9 mouse cellular contexts compared by ENCODE assay signal in genomic region chr5:136965686-136966085, GRCm38 (mm10). TPM values are rescaled to one million over a fixed set of nuclear protein-coding genes. Genes with fewer than 3 reads are reported as not detected.
DNase-seq lines count a peak whose midpoint lies in the region; ATAC-seq and TF ChIP-seq lines count a peak whose summit lies in the region.
"Had no signal": no experiment of that assay in that cellular context is flagged by ENCODE, and none has a peak within 500 bp of the region (broad histone marks: within the 10 kb centered on the region; RNA-seq: fewer than 3 reads in every experiment).

No protein-coding gene starts in this region.

- H3K27me3 ChIP-seq in heart, embryonic 11.5 days (ENCODE audit: control insufficient read depth, insufficient read depth, low read length) = no peaks in the 10 kb centered on the region
- no peaks in the 10 kb centered on the region for H3K27me3 ChIP-seq in G1E (ENCODE audit: insufficient read depth, low read length)
- H3K27me3 ChIP-seq in intestine, postnatal 0 days (replicated peaks; ENCODE audit: control insufficient read depth, insufficient read depth, low read length) = no peaks in the 10 kb centered on the region
- no peaks in the 10 kb centered on the region for H3K27me3 ChIP-seq in liver, embryonic 11.5 days (replicated peaks; ENCODE audit: control insufficient read depth, insufficient read depth, low read length)

- H3K4me3 ChIP-seq in heart, embryonic 11.5 days (ENCODE audit: low read depth, low read length) = no peak overlapping the region
- H3K4me3 ChIP-seq in G1E (ENCODE audit: low read depth, low read length) = peak overlapping the region; percentile 63; the same call in 1 of the 2 replicates
- H3K4me3 ChIP-seq in intestine, postnatal 0 days (ENCODE audit: low read depth, low read length) = no peak overlapping the region
- no peak overlapping the region for H3K4me3 ChIP-seq in liver, embryonic 11.5 days (ENCODE audit: low read depth, low read length)

- H3K27ac ChIP-seq in heart, embryonic 11.5 days (ENCODE audit: low read depth, low read length) = peak overlapping the region; percentile 76
- peak overlapping the region; percentile 86 for H3K27ac ChIP-seq in intestine, postnatal 0 days (ENCODE audit: low read depth, low read length)
- peak overlapping the region; percentile 76 for H3K27ac ChIP-seq in liver, embryonic 11.5 days (ENCODE audit: low read depth, low read length)
- H3K27ac ChIP-seq: macrophage had no signal

- intact Hi-C loops in heart, postnatal 36 days (cut with DNase I) = no loop called here

- H3K36me3 ChIP-seq in heart, embryonic 11.5 days (ENCODE audit: control insufficient read depth, insufficient read depth, low read length) = peaks cover 11% of the 10 kb centered on the region
- H3K36me3 ChIP-seq in G1E (replicated peaks) = peaks cover 79% of the 10 kb centered on the region
- peaks cover 34% of the 10 kb centered on the region for H3K36me3 ChIP-seq in intestine, postnatal 0 days (ENCODE audit: control insufficient read depth, insufficient read depth)
- peaks cover 24% of the 10 kb centered on the region for H3K36me3 ChIP-seq in liver, embryonic 11.5 days (ENCODE audit: control insufficient read depth, insufficient read depth, low read length)

- DNase-seq in heart, postnatal 36 days = no peak
- DNase-seq in G1E (ENCODE audit: low spot score) = peak; percentile 20
- DNase-seq in liver, embryonic 11.5 days (ENCODE audit: low spot score) = no peak
- no peak for DNase-seq in adrenal gland, postnatal 4 days (ENCODE audit: low spot score in 2 of 2)
- DNase-seq in embryo, embryonic 11 days = no peak
- DNase-seq in adrenal gland, postnatal 14 days = no peak

- no peaks in the 10 kb centered on the region for H3K9me3 ChIP-seq in heart, embryonic 11.5 days (replicated peaks; ENCODE audit: control insufficient read depth, low read length)
- no peaks in the 10 kb centered on the region for H3K9me3 ChIP-seq in G1E (replicated peaks)
- H3K9me3 ChIP-seq in intestine, postnatal 0 days (ENCODE audit: control insufficient read depth) = no peaks in the 10 kb centered on the region
- no peaks in the 10 kb centered on the region for H3K9me3 ChIP-seq in liver, embryonic 11.5 days (ENCODE audit: control insufficient read depth, low read length)

- no peak for TF ChIP-seq CTCF in G1E (IDR thresholded peaks at IDR 0.05; ENCODE audit: low read depth, low read length)
- no peak for TF ChIP-seq CTCF in intestine, postnatal 0 days (IDR thresholded peaks at IDR 0.05; ENCODE audit: low read depth)

- H3K9ac ChIP-seq in heart, embryonic 11.5 days (ENCODE audit: low read depth, low read length) = no peak overlapping the region
- no peak overlapping the region; the same call in 1 of the 2 replicates for H3K9ac ChIP-seq in intestine, postnatal 0 days (ENCODE audit: low read depth, low read length)
- H3K9ac ChIP-seq in liver, embryonic 11.5 days (ENCODE audit: low read depth, low read length) = peak overlapping the region; percentile 10; the same call in 1 of the 2 replicates

- H3K4me2 ChIP-seq in heart, embryonic 11.5 days = no peak overlapping the region
- H3K4me2 ChIP-seq in intestine, postnatal 0 days (replicated peaks; ENCODE audit: low read depth) = peak overlapping the region; percentile 58
- peak overlapping the region; percentile 43 for H3K4me2 ChIP-seq in liver, embryonic 11.5 days

- H3K4me1 ChIP-seq in heart, embryonic 11.5 days (ENCODE audit: control insufficient read depth, insufficient read depth, low read length) = peaks cover 21% of the 10 kb centered on the region
- peaks cover 84% of the 10 kb centered on the region for H3K4me1 ChIP-seq in G1E (ENCODE audit: insufficient read depth, low read depth, low read length)
- H3K4me1 ChIP-seq in intestine, postnatal 0 days (replicated peaks; ENCODE audit: control insufficient read depth, insufficient read depth, low read length) = peaks cover 20% of the 10 kb centered on the region; the same call in 1 of the 2 replicates
- H3K4me1 ChIP-seq in liver, embryonic 11.5 days (replicated peaks; ENCODE audit: control insufficient read depth, insufficient read depth, low read length) = peaks cover 37% of the 10 kb centered on the region

- ATAC-seq in heart, embryonic 11.5 days (replicated peaks; ENCODE audit: insufficient number of reproducible peaks, low FRiP score, low TSS enrichment) = no peak
- no peak for ATAC-seq in G1E (ENCODE audit: extremely low read depth, insufficient number of reproducible peaks, low FRiP score, poor library complexity, severe bottlenecking)
- peak; percentile 14 for ATAC-seq in intestine, postnatal 0 days
- peak; percentile 19; the same call in 1 of the 2 replicates for ATAC-seq in liver, embryonic 11.5 days (replicated peaks; ENCODE audit: low FRiP score)

- WGBS in heart, embryonic 11.5 days (ENCODE audit: insufficient replicate concordance) = 82% methylated on average over 8 of the region's 8 CpGs
- 59% methylated on average over 7 of the region's 8 CpGs for WGBS in intestine, postnatal 0 days
- 85% methylated on average over 8 of the region's 8 CpGs for WGBS in liver, embryonic 11.5 days

RNA-seq across cellular contexts. Expression of gene Cldn15, which starts 0.7 kb away (rescaled TPM):
- 1.3 and 1.9 TPM in 2 replicates for polyA plus RNA-seq in heart, embryonic 11.5 days (2014; fragmentation: Nextera tagmentation; extraction: Ambion mirVana)
- 10 to 100 TPM in 1 of 2 experiments, 1 to 10 TPM in 1; 9.8 to 11.3 TPM for total RNA-seq in heart, postnatal 36 days (2021)
- total RNA-seq in G1E (2014; fragmentation: Nextera tagmentation) (1.6 TPM in 1 of 2 replicates, not detected in the other), G1E (2017) (0.05 TPM in 1 of 2 replicates, not detected in the other)
- polyA plus RNA-seq in G1E (2012) = 0.08 and 0.13 TPM in 2 replicates
- polyA plus RNA-seq in intestine, postnatal 0 days (2015; fragmentation: Nextera tagmentation; extraction: Ambion mirVana) = 29.5 and 31.2 TPM in 2 replicates
- 2.5 and 2.8 TPM in 2 replicates for polyA plus RNA-seq in liver, embryonic 11.5 days (2014; fragmentation: Nextera tagmentation; extraction: Ambion mirVana)
- total RNA-seq in adrenal gland, postnatal 4 days (2021) = 10 to 100 TPM; 11.1 to 13.4 TPM
- total RNA-seq in adrenal gland, postnatal 14 days (2021) = 13.5 and 14.7 TPM in 2 replicates
- polyA plus RNA-seq: macrophage had no signal

RNA-seq across cellular contexts. Expression of gene Fis1, which starts 12.6 kb away (rescaled TPM):
- 279 and 286 TPM in 2 replicates for polyA plus RNA-seq in heart, embryonic 11.5 days (2014; fragmentation: Nextera tagmentation; extraction: Ambion mirVana)
- total RNA-seq in heart, postnatal 36 days (2021) = 100 to 1,000 TPM; 178 to 185 TPM
- total RNA-seq in G1E (2014; fragmentation: Nextera tagmentation) (143 and 157 TPM in 2 replicates), G1E (2017) (152 and 170 TPM in 2 replicates)
- 439 and 593 TPM in 2 replicates for polyA plus RNA-seq in G1E (2012)
- polyA plus RNA-seq in intestine, postnatal 0 days (2015; fragmentation: Nextera tagmentation; extraction: Ambion mirVana) = 318 and 324 TPM in 2 replicates
- 241 and 251 TPM in 2 replicates for polyA plus RNA-seq in liver, embryonic 11.5 days (2014; fragmentation: Nextera tagmentation; extraction: Ambion mirVana)
- 100 to 1,000 TPM; 211 to 213 TPM for total RNA-seq in adrenal gland, postnatal 4 days (2021)
- 136 TPM in 2 replicates for total RNA-seq in adrenal gland, postnatal 14 days (2021)

RNA-seq across cellular contexts. Expression of gene Plod3, which starts 21.1 kb away (rescaled TPM):
- polyA plus RNA-seq in heart, embryonic 11.5 days (2014; fragmentation: Nextera tagmentation; extraction: Ambion mirVana) = 33.0 and 36.4 TPM in 2 replicates
- 10 to 100 TPM; 36.9 to 45.6 TPM for total RNA-seq in heart, postnatal 36 days (2021)
- 21.4 and 39.8 TPM in 2 replicates for total RNA-seq in G1E (2014; fragmentation: Nextera tagmentation)
- total RNA-seq in G1E (2017) = 19.7 and 20.7 TPM in 2 replicates
- 33.1 and 33.9 TPM in 2 replicates for polyA plus RNA-seq in G1E (2012)
- polyA plus RNA-seq in intestine, postnatal 0 days (2015; fragmentation: Nextera tagmentation; extraction: Ambion mirVana) = 11.1 and 11.8 TPM in 2 replicates
- 28.7 and 29.2 TPM in 2 replicates for polyA plus RNA-seq in liver, embryonic 11.5 days (2014; fragmentation: Nextera tagmentation; extraction: Ambion mirVana)
- total RNA-seq in adrenal gland, postnatal 4 days (2021) = 10 to 100 TPM; 60.4 to 64.7 TPM
- total RNA-seq in adrenal gland, postnatal 14 days (2021) = 54.9 and 57.8 TPM in 2 replicates

RNA-seq across cellular contexts. Expression of gene Znhit1, which starts 22.1 kb away (rescaled TPM):
- polyA plus RNA-seq in heart, embryonic 11.5 days (2014; fragmentation: Nextera tagmentation; extraction: Ambion mirVana) = 92.4 and 92.9 TPM in 2 replicates
- total RNA-seq in heart, postnatal 36 days (2021) = 10 to 100 TPM; 58.2 to 67.8 TPM
- total RNA-seq in G1E (2014; fragmentation: Nextera tagmentation) = 88.7 and 113 TPM in 2 replicates
- 35.5 and 43.4 TPM in 2 replicates for total RNA-seq in G1E (2017)
- polyA plus RNA-seq in G1E (2012) = 247 and 287 TPM in 2 replicates
- polyA plus RNA-seq in intestine, postnatal 0 days (2015; fragmentation: Nextera tagmentation; extraction: Ambion mirVana) = 84.6 and 91.1 TPM in 2 replicates
- 93.8 and 97.2 TPM in 2 replicates for polyA plus RNA-seq in liver, embryonic 11.5 days (2014; fragmentation: Nextera tagmentation; extraction: Ambion mirVana)
- total RNA-seq in adrenal gland, postnatal 4 days (2021) = 10 to 100 TPM; 57.4 to 60.6 TPM
- 64.8 and 72.1 TPM in 2 replicates for total RNA-seq in adrenal gland, postnatal 14 days (2021)

RNA-seq across cellular contexts. Expression of gene Ift22, which starts 57.7 kb away (rescaled TPM):
- 41.4 and 45.5 TPM in 2 replicates for polyA plus RNA-seq in heart, embryonic 11.5 days (2014; fragmentation: Nextera tagmentation; extraction: Ambion mirVana)
- 10 to 100 TPM; 11.0 to 11.6 TPM for total RNA-seq in heart, postnatal 36 days (2021)
- total RNA-seq in G1E (2014; fragmentation: Nextera tagmentation) = 10.5 and 16.6 TPM in 2 replicates
- total RNA-seq in G1E (2017) = 5.6 and 6.1 TPM in 2 replicates
- 3.9 and 6.5 TPM in 2 replicates for polyA plus RNA-seq in G1E (2012)
- 24.7 and 25.2 TPM in 2 replicates for polyA plus RNA-seq in intestine, postnatal 0 days (2015; fragmentation: Nextera tagmentation; extraction: Ambion mirVana)
- polyA plus RNA-seq in liver, embryonic 11.5 days (2014; fragmentation: Nextera tagmentation; extraction: Ambion mirVana) = 28.5 and 32.4 TPM in 2 replicates
- 10 to 100 TPM; 33.6 to 38.2 TPM for total RNA-seq in adrenal gland, postnatal 4 days (2021)
- 24.9 and 26.4 TPM in 2 replicates for total RNA-seq in adrenal gland, postnatal 14 days (2021)

Comparison
In these comparisons a context has a peak if more than half of its experiments do, and no peak if none do; other contexts are left out.
1. ATAC-seq: peak in intestine, postnatal 0 days (single experiment) and liver, embryonic 11.5 days (single experiment); none in heart, embryonic 11.5 days (single experiment) and G1E (single experiment).
2. Peak in every context shown above with its lines, with median percentiles within 50 percentile points of each other: H3K27ac ChIP-seq.